Mouse (Mus musculus): ENCODE measurements around the gene Ubald1. TPM values are rescaled to one million over a fixed set of nuclear protein-coding genes. Genes with fewer than 3 reads are reported as not detected.
A peak's percentile ranks its signal among the peaks of the same experiment; 100 is the strongest.

The Ubald1 gene
- polyA plus RNA-seq, 1 experiment from 2014 or later = 22.9 TPM

- ATAC-seq = no peak
- H3K9ac ChIP-seq (ENCODE audit: low read depth, low read length) = no peak overlapping the region
- 85% methylated on average over 3 of the region's 3 CpGs for WGBS
These were observed 42.5 kb downstream of the Ubald1 start for GRCm38 (mm10) chr16:4837631-4838030.

GRCm38 (mm10) chr16:4835191-4835590, 44.9 kb downstream of the Ubald1 start, which contains the start of gene 4930562C15Rik:
TSS of gene 4930562C15Rik (plus strand) at chr16:4835416.
- no peaks in the 10 kb centered on the region for H3K27me3 ChIP-seq (replicated peaks; ENCODE audit: control insufficient read depth, insufficient read depth, low read length)
- H3K9me3 ChIP-seq (ENCODE audit: control insufficient read depth) = no peaks in the 10 kb centered on the region
- 75% methylated on average over 3 of the region's 3 CpGs for WGBS
- no peak for TF ChIP-seq CTCF (IDR thresholded peaks at IDR 0.05; ENCODE audit: low read depth)
- H3K36me3 ChIP-seq (ENCODE audit: control insufficient read depth, insufficient read depth) = no peaks in the 10 kb centered on the region
- no peak within 1 kb of the TSS for H3K27ac ChIP-seq (ENCODE audit: low read depth, low read length)
- ATAC-seq = no peak
- no peak within 1 kb of the TSS for H3K4me2 ChIP-seq (replicated peaks; ENCODE audit: low read depth)
- no peak within 1 kb of the TSS for H3K9ac ChIP-seq (ENCODE audit: low read depth, low read length)
- H3K4me3 ChIP-seq (ENCODE audit: low read depth, low read length) = no peak within 1 kb of the TSS
- H3K4me1 ChIP-seq (replicated peaks; ENCODE audit: control insufficient read depth, insufficient read depth, low read length) = no peaks in the 10 kb centered on the region

More at GRCm38 (mm10) chr16:4837631-4838030, 42.5 kb downstream of the Ubald1 start:
- Histone ChIP-seq H3K36me3 (ENCODE audit: control insufficient read depth, insufficient read depth) (no peaks in the 10 kb centered on the region), H3K27ac (ENCODE audit: low read depth, low read length) (no peak overlapping the region), H3K27me3 (replicated peaks; ENCODE audit: control insufficient read depth, insufficient read depth, low read length) (no peaks in the 10 kb centered on the region), H3K9me3 (ENCODE audit: control insufficient read depth) (no peaks in the 10 kb centered on the region), H3K4me1 (replicated peaks; ENCODE audit: control insufficient read depth, insufficient read depth, low read length) (no peaks in the 10 kb centered on the region), H3K4me3 (ENCODE audit: low read depth, low read length) (no peak overlapping the region), H3K4me2 (replicated peaks; ENCODE audit: low read depth) (no peak overlapping the region)
- TF ChIP-seq CTCF (IDR thresholded peaks at IDR 0.05; ENCODE audit: low read depth) = no peak

DNA sequence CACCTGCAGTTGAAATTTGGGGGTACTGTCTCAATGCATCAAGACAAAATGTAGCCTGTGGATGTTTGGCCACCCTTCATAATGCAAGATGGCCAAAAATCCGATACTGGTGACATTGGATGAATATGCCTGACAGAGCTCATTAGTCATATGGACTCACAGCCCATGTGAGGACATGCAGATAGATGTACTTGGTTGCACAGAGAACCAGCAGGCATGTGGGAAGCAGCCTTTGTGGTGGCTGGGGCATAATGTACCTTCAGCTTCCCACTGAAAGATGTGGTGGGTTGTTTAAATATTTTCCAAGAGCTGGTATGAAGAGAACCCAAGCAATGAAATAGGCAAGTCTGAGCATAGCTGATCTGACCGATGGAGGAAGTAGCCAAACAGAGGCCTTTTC, 46.3 kb downstream of the Ubald1 start:
- Histone ChIP-seq H3K4me2 (replicated peaks; ENCODE audit: low read depth) (no peak overlapping the region), H3K4me1 (replicated peaks; ENCODE audit: control insufficient read depth, insufficient read depth, low read length) (no peaks in the 10 kb centered on the region), H3K4me3 (ENCODE audit: low read depth, low read length) (no peak overlapping the region), H3K27ac (ENCODE audit: low read depth, low read length) (no peak overlapping the region), H3K9me3 (ENCODE audit: control insufficient read depth) (no peaks in the 10 kb centered on the region), H3K9ac (ENCODE audit: low read depth, low read length) (no peak overlapping the region), H3K36me3 (ENCODE audit: control insufficient read depth, insufficient read depth) (no peaks in the 10 kb centered on the region), H3K27me3 (replicated peaks; ENCODE audit: control insufficient read depth, insufficient read depth, low read length) (no peaks in the 10 kb centered on the region)
- 81% methylated on average over 2 of the region's 2 CpGs for WGBS
- no peak for TF ChIP-seq CTCF (IDR thresholded peaks at IDR 0.05; ENCODE audit: low read depth)
- no peak for ATAC-seq

- Histone ChIP-seq H3K36me3 (ENCODE audit: control insufficient read depth, insufficient read depth) (no peaks in the 10 kb centered on the region), H3K27ac (ENCODE audit: low read depth, low read length) (no peak overlapping the region), H3K4me1 (replicated peaks; ENCODE audit: control insufficient read depth, insufficient read depth, low read length) (no peaks in the 10 kb centered on the region), H3K9me3 (ENCODE audit: control insufficient read depth) (no peaks in the 10 kb centered on the region), H3K4me3 (ENCODE audit: low read depth, low read length) (no peak overlapping the region), H3K9ac (ENCODE audit: low read depth, low read length) (no peak overlapping the region), H3K27me3 (replicated peaks; ENCODE audit: control insufficient read depth, insufficient read depth, low read length) (no peaks in the 10 kb centered on the region), H3K4me2 (replicated peaks; ENCODE audit: low read depth) (0 out of 2 replicates have a peak overlapping the region, but pooled peaks have one; percentile 13)
- WGBS = 44% methylated on average over 15 of the region's 15 CpGs
- ATAC-seq = no peak
- TF ChIP-seq CTCF (IDR thresholded peaks at IDR 0.05; ENCODE audit: low read depth) = peak; percentile 42
These were observed 48.3 kb downstream of the Ubald1 start for GRCm38 (mm10) chr16:4831650-4832419.

- Histone ChIP-seq H3K9me3 (ENCODE audit: control insufficient read depth) (no peaks in the 10 kb centered on the region), H3K27ac (ENCODE audit: low read depth, low read length) (no peak overlapping the region), H3K4me2 (replicated peaks; ENCODE audit: low read depth) (no peak overlapping the region), H3K4me1 (replicated peaks; ENCODE audit: control insufficient read depth, insufficient read depth, low read length) (no peaks in the 10 kb centered on the region), H3K36me3 (ENCODE audit: control insufficient read depth, insufficient read depth) (no peaks in the 10 kb centered on the region), H3K9ac (ENCODE audit: low read depth, low read length) (no peak overlapping the region), H3K4me3 (ENCODE audit: low read depth, low read length) (no peak overlapping the region), H3K27me3 (replicated peaks; ENCODE audit: control insufficient read depth, insufficient read depth, low read length) (no peaks in the 10 kb centered on the region)
- WGBS = 65% methylated on average over 6 of the region's 6 CpGs
- no peak for ATAC-seq
- no peak for TF ChIP-seq CTCF (IDR thresholded peaks at IDR 0.05; ENCODE audit: low read depth)
These were observed 50.7 kb downstream of the Ubald1 start for GRCm38 (mm10) chr16:4829271-4829900.

DNA sequence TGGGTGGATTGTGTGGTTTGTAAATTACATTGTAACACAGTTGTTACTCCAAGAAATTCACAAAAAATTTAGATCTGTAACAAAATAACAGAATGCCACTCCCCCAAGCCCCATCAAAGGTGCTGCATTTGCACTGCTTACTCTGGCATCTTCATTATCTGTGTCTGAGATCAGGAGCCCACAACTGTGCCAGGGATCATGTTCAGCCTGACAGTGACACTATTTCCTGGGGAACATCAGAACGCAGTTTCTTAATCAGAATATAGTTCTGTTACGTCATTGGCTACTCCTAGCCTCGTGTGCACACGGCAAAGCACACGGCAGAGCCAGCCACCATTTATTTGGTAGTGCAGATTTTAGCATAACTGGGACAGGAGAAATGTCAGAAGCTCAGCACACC, 52.5 kb downstream of the Ubald1 start:
- Histone ChIP-seq H3K9ac (ENCODE audit: low read depth, low read length) (no peak overlapping the region), H3K4me2 (replicated peaks; ENCODE audit: low read depth) (no peak overlapping the region), H3K9me3 (ENCODE audit: control insufficient read depth) (no peaks in the 10 kb centered on the region), H3K4me3 (ENCODE audit: low read depth, low read length) (no peak overlapping the region), H3K4me1 (replicated peaks; ENCODE audit: control insufficient read depth, insufficient read depth, low read length) (no peaks in the 10 kb centered on the region), H3K27me3 (replicated peaks; ENCODE audit: control insufficient read depth, insufficient read depth, low read length) (no peaks in the 10 kb centered on the region), H3K36me3 (ENCODE audit: control insufficient read depth, insufficient read depth) (no peaks in the 10 kb centered on the region), H3K27ac (ENCODE audit: low read depth, low read length) (no peak overlapping the region)
- no peak for ATAC-seq
- 89% methylated on average over 5 of the region's 5 CpGs for WGBS
- no peak for TF ChIP-seq CTCF (IDR thresholded peaks at IDR 0.05; ENCODE audit: low read depth)

Other genes with a start within 250 kb of the Ubald1 start
- gene Vasn, start 240.4 kb downstream of the Ubald1 start, polyA plus RNA-seq (2015; fragmentation: Nextera tagmentation; extraction: Ambion mirVana) = 5.0 and 5.3 TPM in 2 replicates
- 37.9 and 38.6 TPM in 2 replicates for gene Dnaja3, start 240.3 kb downstream of the Ubald1 start, polyA plus RNA-seq (2015; fragmentation: Nextera tagmentation; extraction: Ambion mirVana)
- 25.3 and 27.5 TPM in 2 replicates for gene Coro7, start 200.5 kb downstream of the Ubald1 start, polyA plus RNA-seq (2015; fragmentation: Nextera tagmentation; extraction: Ambion mirVana)
- gene Nmral1, start 161.0 kb downstream of the Ubald1 start, polyA plus RNA-seq (2015; fragmentation: Nextera tagmentation; extraction: Ambion mirVana) = 10.2 and 11.6 TPM in 2 replicates
- 63.1 and 64.3 TPM in 2 replicates for gene Hmox2, start 154.0 kb downstream of the Ubald1 start, polyA plus RNA-seq (2015; fragmentation: Nextera tagmentation; extraction: Ambion mirVana)
- 68.0 and 75.2 TPM in 2 replicates for gene Cdip1, start 90.0 kb downstream of the Ubald1 start, polyA plus RNA-seq (2015; fragmentation: Nextera tagmentation; extraction: Ambion mirVana)
- not detected in 2 replicates for gene 4930562C15Rik, start 44.9 kb downstream of the Ubald1 start, polyA plus RNA-seq (2015; fragmentation: Nextera tagmentation; extraction: Ambion mirVana)
- gene Mgrn1, start 5.9 kb upstream of the Ubald1 start, polyA plus RNA-seq (2015; fragmentation: Nextera tagmentation; extraction: Ambion mirVana) = 57.8 and 62.8 TPM in 2 replicates
- gene Nudt16l1, start 58.4 kb upstream of the Ubald1 start, polyA plus RNA-seq (2015; fragmentation: Nextera tagmentation; extraction: Ambion mirVana) = 77.7 and 79.5 TPM in 2 replicates
- gene Anks3, start 83.9 kb upstream of the Ubald1 start, polyA plus RNA-seq (2015; fragmentation: Nextera tagmentation; extraction: Ambion mirVana) = 17.7 and 18.0 TPM in 2 replicates
- not detected in 2 replicates for gene Sept12, start 117.5 kb upstream of the Ubald1 start, polyA plus RNA-seq (2015; fragmentation: Nextera tagmentation; extraction: Ambion mirVana)
- 329 and 375 TPM in 2 replicates for gene Smim22, start 127.0 kb upstream of the Ubald1 start, polyA plus RNA-seq (2015; fragmentation: Nextera tagmentation; extraction: Ambion mirVana)
- 21.8 and 25.3 TPM in 2 replicates for gene Rogdi, start 133.2 kb upstream of the Ubald1 start, polyA plus RNA-seq (2015; fragmentation: Nextera tagmentation; extraction: Ambion mirVana)
- 65.3 and 69.7 TPM in 2 replicates for gene Glyr1, start 169.5 kb upstream of the Ubald1 start, polyA plus RNA-seq (2015; fragmentation: Nextera tagmentation; extraction: Ambion mirVana)
- 14.7 and 16.7 TPM in 2 replicates for gene Ubn1, start 169.7 kb upstream of the Ubald1 start, polyA plus RNA-seq (2015; fragmentation: Nextera tagmentation; extraction: Ambion mirVana)